Mouse (Mus musculus) midbrain, embryonic 10.5 days (tissue): ENCODE data around the gene Tekt3. TPM values are rescaled to one million over a fixed set of nuclear protein-coding genes. Genes with fewer than 3 reads are reported as not detected.

ENCODE experiments used
- DNase-seq: peaks from one replicate; pipeline ENCODE4 v3.0.0-alpha.2; 2017; ENCODE audit warnings: low spot score
- H3K27ac ChIP-seq: fragments of 300-500 bp; sonication (generic); replicated peaks from 2 replicates; pipeline ENCODE4 v1.5.1; 2016; ENCODE audit warnings: mild to moderate bottlenecking
- H3K27me3 ChIP-seq: fragments of 300-500 bp; sonication (generic); 2 replicates; pipeline ENCODE4 v1.6.1; 2016; ENCODE audit warnings: low read depth, mild to moderate bottlenecking; ENCODE audit not compliant: poor library complexity, severe bottlenecking
- H3K36me3 ChIP-seq: fragments of 300-500 bp; sonication (generic); 2 replicates; pipeline ENCODE4 v1.6.1; 2016; ENCODE audit warnings: mild to moderate bottlenecking, moderate library complexity
- H3K4me1 ChIP-seq: fragments of 300-500 bp; sonication (generic); 2 replicates; pipeline ENCODE4 v1.6.1; 2016
- H3K4me3 ChIP-seq: fragments of 300-500 bp; sonication (generic); 2 replicates; pipeline ENCODE4 v1.5.1; 2016; ENCODE audit warnings: mild to moderate bottlenecking, moderate library complexity
- H3K9me3 ChIP-seq: fragments of 300-500 bp; sonication (generic); replicated peaks from 2 replicates; pipeline ENCODE4 v1.6.1; 2016; ENCODE audit warnings: mild to moderate bottlenecking
- WGBS: fragments of 180-500 bp; shearing (Covaris S2); methylation state at CpG from one replicate; pipeline ENCODE4 v1.1.7; 2016; 5-methylcytosine and 5-hydroxymethylcytosine counted together
- polyA plus RNA-seq: library from polyadenylated mRNA; unstranded; fragments of >200 nt; fragmentation: Nextera tagmentation; extraction: Ambion mirVana; gene quantifications from 2 replicates; pipeline ENCODE4 v1.2.1, GENCODE M21; 2016

Tekt3 gene
- polyA plus RNA-seq, 1 experiment from 2014 or later, result not detected

DNA sequence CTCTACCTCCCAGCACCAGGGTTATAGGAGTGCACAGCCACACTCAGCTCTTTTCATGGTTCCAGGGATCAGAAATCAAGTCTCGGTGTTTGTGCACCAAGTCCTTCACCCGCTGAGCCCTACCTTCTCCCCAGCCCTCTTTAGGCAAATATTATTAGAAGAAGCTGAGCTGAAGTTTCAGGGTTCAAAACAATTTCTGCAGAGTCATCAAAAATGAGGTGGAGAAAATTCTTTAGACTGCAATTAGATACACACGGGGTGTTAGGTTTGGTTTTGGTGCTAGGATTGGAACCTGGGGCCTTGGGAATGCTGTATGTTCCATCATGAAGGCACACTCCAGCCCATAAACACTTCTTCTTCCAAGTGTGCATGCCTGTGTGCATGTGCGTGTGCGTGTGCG, 27.2 kb downstream of the Tekt3 start:
- Histone ChIP-seq H3K36me3 (no peaks in the 10 kb centered on the region), H3K4me3 (no peak overlapping the region), H3K27ac (no peak overlapping the region), H3K9me3 (peaks cover 4% of the 10 kb centered on the region), H3K4me1 (0 out of 2 replicates have a peak, but pooled peaks cover 2% of the 10 kb centered on the region), H3K27me3 (no peaks in the 10 kb centered on the region)
- 84% methylated on average over 6 of the region's 6 CpGs for WGBS
- DNase-seq, result no peak

DNA sequence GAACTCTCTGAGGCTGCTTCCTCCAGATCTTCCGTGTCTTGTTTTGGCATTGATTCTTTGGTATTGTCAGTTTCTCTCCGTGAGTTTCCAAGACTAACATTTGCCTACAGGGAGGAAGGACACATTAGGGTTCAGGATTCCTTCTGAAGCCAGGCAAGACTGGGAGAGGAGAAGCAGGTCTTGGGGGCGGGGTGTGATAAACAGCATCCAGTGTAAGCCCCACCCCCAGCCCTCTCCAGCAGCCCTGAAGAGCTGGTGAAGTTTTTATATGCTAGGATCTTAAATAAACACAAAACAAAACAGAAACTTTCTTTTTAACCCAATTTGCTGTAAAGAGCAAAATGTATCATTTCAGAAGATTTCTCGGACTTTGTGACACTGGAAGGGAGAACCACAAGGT, 28.8 kb downstream of the Tekt3 start:
- Histone ChIP-seq H3K4me1 (0 out of 2 replicates have a peak, but pooled peaks cover 2% of the 10 kb centered on the region), H3K4me3 (no peak overlapping the region), H3K27ac (no peak overlapping the region), H3K9me3 (no peaks in the 10 kb centered on the region), H3K27me3 (no peaks in the 10 kb centered on the region), H3K36me3 (no peaks in the 10 kb centered on the region)
- 59% methylated on average over 4 of the region's 4 CpGs for whole genome bisulfite sequencing
- DNase-seq, result no peak

DNA sequence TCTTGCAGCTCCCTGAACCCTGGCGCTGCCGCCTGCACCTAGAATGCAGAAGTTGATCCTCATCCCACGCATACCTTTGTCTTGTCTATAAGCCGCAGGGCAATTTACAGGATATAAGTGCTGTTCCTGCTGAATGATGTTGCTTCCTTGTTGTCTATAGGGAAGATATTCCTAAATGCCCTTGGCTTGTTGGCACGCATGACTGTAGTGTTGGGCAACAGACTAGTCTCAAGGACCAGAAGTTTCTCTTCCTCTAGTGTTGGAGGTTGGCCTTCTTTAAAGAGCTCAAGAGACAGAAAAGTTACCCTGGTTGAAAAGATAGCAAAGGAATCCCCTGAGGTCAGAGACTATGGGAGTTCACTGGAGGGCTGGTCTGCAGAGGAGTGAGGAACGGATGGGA, 29.5 kb downstream of the Tekt3 start:
- Histone ChIP-seq H3K4me1 (0 out of 2 replicates have a peak, but pooled peaks cover 2% of the 10 kb centered on the region), H3K9me3 (no peaks in the 10 kb centered on the region), H3K27me3 (no peaks in the 10 kb centered on the region), H3K36me3 (no peaks in the 10 kb centered on the region), H3K4me3 (no peak overlapping the region), H3K27ac (no peak overlapping the region)
- DNase-seq, result no peak
- WGBS, result 93% methylated on average over 6 of the region's 6 CpGs

DNA sequence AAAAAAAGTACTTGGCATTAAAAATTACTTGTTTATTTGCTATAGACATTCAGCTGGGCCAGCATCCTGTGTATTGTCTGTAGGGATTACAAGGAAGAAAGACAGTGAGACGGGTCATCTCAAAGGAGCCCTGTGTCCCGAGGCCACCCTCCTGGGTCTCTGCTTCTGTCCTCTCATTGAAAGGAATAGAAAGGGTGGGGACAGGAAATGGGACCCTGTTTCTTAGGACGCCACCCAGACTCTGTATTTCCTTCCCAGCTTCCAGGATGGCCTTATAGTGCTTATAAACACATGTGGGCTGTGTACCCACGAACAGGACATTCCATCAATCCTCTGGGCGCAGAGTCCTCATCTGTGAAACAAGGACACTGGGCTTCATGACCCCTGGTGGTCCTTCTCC, 30.8 kb downstream of the Tekt3 start:
- H3K27me3 ChIP-seq, result no peaks in the 10 kb centered on the region
- no peak overlapping the region for H3K4me3 ChIP-seq
- H3K9me3 ChIP-seq, result no peaks in the 10 kb centered on the region
- no peaks in the 10 kb centered on the region for H3K36me3 ChIP-seq
- 71% methylated on average over 5 of the region's 5 CpGs for WGBS
- 0 out of 2 replicates have a peak, but pooled peaks cover 2% of the 10 kb centered on the region for H3K4me1 ChIP-seq
- no peak overlapping the region for H3K27ac ChIP-seq
- no peak for DNase-seq

DNA sequence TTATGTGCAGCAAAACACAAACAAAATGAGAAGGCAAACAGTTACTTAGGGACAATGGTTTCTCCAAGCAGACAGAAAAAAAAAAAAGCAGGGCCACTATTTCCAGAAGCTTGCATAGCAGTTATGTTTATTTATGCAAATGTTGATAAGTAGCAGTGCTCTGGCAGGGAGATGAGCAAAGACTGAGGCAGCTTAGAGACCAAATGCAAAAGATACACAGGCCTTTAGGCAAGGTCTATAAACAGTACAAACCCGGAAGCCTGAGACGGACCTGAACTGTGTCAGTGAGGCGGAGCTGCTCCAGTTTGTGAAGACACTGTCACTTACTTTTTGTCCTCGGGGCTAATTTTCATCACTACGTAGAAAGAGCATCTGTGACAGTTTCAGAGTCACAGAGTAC, 32.1 kb downstream of the Tekt3 start:
- no peak for DNase-seq
- Histone ChIP-seq H3K4me3 (no peak overlapping the region), H3K4me1 (0 out of 2 replicates have a peak, but pooled peaks cover 2% of the 10 kb centered on the region), H3K9me3 (no peaks in the 10 kb centered on the region), H3K27ac (no peak overlapping the region), H3K27me3 (no peaks in the 10 kb centered on the region), H3K36me3 (no peaks in the 10 kb centered on the region)
- WGBS, result 82% methylated on average over 5 of the region's 5 CpGs

DNA sequence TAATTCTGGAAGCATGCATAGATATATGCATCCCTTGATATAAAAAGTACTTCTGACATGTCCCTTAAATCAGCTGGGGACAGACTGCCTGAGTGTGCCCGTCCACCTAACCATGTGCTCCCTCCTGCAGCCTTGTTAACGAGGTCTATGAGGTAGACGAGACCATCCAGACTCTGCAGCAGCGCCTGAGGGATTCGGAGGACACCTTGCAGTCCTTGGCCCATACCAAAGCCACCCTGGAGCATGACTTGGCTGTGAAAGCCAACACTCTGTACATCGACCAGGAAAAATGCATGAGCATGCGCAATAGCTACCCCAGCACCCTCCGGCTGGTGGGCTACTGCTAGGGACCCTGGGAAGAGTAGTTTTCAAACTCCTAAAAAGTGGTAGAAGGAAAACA, 33.0 kb downstream of the Tekt3 start:
- H3K27me3 ChIP-seq, result no peaks in the 10 kb centered on the region
- H3K4me1 ChIP-seq, result 0 out of 2 replicates have a peak, but pooled peaks cover 2% of the 10 kb centered on the region
- H3K9me3 ChIP-seq, result no peaks in the 10 kb centered on the region
- H3K4me3 ChIP-seq, result no peak overlapping the region
- DNase-seq, result no peak
- WGBS, result 91% methylated on average over 8 of the region's 8 CpGs
- H3K36me3 ChIP-seq, result no peaks in the 10 kb centered on the region
- no peak overlapping the region for H3K27ac ChIP-seq

DNA sequence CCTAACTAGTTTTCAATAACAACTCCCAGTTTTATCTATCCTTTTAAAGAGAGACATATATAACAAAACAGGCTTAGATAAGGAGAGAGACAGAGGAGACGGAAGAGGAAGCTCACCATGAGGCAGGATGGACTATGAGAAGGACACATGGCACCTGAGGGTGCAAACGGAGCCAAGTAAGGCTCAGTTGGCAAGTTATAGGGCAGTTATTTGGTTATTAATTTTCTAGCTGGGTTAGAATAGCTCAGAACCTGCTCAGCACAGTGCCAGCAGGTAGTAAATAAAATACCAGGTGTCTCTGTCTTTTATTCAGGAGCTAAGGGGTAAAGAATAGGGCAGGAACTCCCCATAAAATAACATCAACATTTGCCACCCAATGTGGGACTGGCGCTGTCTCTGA, 36.6 kb downstream of the Tekt3 start:
- WGBS, result 86% methylated on average over 3 of the region's 3 CpGs
- no peak for DNase-seq

DNA sequence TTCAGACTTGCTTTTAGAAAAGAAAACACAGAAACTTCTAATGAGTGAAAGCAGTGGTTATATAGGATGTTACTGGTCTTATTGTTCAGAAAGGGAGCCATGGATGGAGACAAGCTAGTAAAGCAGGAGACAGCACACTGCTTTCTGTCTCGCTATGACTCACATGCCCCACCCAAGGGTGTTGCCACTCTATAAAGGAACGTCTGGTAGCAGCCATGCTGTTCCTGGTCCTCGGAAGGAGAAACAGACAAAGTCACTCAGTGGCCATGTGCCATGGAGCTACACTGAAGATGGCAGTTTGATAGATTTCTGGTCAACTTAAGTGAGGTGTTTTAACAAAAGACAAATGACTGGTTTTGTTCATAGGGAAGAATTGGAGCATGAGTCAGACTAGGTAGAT, 37.9 kb downstream of the Tekt3 start:
- H3K27me3 ChIP-seq, result no peaks in the 10 kb centered on the region
- H3K27ac ChIP-seq, result no peak overlapping the region
- H3K4me3 ChIP-seq, result no peak overlapping the region
- no peaks in the 10 kb centered on the region for H3K36me3 ChIP-seq
- no peak for DNase-seq
- 88% methylated on average over 3 of the region's 3 CpGs for WGBS
- H3K9me3 ChIP-seq, result no peaks in the 10 kb centered on the region
- no peaks in the 10 kb centered on the region for H3K4me1 ChIP-seq

More for the DNA sequence above, 36.6 kb downstream of the Tekt3 start:
- H3K36me3 ChIP-seq, result no peaks in the 10 kb centered on the region
- H3K9me3 ChIP-seq, result no peaks in the 10 kb centered on the region
- no peaks in the 10 kb centered on the region for H3K27me3 ChIP-seq
- no peak overlapping the region for H3K4me3 ChIP-seq
- H3K27ac ChIP-seq, result no peak overlapping the region
- 0 out of 2 replicates have a peak, but pooled peaks cover 2% of the 10 kb centered on the region for H3K4me1 ChIP-seq

DNA sequence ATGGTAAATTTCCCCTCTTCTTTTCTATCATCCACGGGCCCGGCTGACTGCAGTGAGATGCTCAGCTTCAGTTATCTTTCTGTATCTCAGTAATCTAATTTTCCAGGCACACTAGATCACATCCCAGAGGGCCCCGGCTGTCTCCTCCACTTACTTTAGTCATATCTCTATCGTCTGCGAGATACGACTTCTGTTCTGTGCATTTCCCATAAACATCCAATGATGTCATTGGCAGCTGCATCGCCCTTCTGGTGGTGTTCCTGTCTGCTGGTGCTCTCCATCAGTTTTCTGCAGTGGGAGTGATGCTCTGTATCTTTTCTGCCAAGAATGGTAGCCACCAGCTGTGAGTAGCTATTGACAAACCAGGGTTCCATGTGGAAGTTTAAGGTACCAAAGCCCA, 41.8 kb downstream of the Tekt3 start:
- Histone ChIP-seq H3K9me3 (no peaks in the 10 kb centered on the region), H3K4me3 (no peak overlapping the region), H3K27ac (no peak overlapping the region), H3K36me3 (no peaks in the 10 kb centered on the region), H3K27me3 (no peaks in the 10 kb centered on the region), H3K4me1 (no peaks in the 10 kb centered on the region)
- 93% methylated on average over 7 of the region's 7 CpGs for WGBS
- DNase-seq, result no peak

DNA sequence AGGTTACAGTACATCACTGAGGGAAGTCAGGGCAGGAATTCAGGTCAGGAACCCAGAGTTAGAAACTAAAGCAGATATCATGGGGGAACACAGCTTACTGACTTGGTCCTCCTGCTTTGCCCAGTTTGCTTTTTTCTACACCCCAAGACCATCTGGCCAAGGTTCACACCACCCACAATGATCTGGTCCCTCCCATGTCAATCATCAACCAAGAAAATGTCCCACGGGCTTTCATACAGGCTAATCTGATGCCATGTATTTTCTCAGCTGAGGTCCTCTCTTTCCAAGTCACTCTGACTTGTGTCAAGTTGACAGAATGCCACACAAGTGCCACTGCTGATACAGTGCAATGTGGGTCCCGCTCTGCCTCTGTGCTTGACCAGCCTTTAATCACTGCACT, 42.6 kb downstream of the Tekt3 start:
- 88% methylated on average over 2 of the region's 2 CpGs for WGBS
- no peak overlapping the region for H3K27ac ChIP-seq
- H3K4me3 ChIP-seq, result no peak overlapping the region
- H3K4me1 ChIP-seq, result no peaks in the 10 kb centered on the region
- no peaks in the 10 kb centered on the region for H3K9me3 ChIP-seq
- H3K36me3 ChIP-seq, result no peaks in the 10 kb centered on the region
- DNase-seq, result no peak
- no peaks in the 10 kb centered on the region for H3K27me3 ChIP-seq

DNA sequence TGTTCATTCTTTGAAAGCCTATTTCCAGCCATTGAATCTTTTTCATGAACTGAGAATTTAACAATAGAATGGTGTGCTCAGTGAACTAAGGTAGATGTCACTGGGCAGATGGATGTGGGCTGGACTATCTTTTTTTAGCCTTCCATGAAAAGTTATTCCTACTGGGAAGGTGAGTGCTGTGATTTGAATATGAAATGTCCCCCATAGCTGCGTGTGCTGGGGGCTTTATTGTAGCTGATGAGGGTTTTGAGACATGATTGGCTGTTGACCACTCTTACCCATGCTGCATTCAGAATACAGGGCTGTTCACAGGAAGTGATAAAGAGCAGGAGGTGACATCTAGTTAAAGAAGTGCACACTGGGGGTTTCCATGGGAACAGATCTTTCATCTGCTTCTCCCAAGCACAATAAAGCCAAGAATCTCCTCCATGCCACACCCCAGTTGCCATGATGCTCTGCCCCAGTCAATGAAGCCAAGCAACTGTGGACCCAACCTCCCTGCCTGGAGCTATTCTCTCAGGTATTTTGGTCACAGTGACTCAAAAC, 47.8 kb downstream of the Tekt3 start:
- no peak overlapping the region for H3K4me3 ChIP-seq
- no peaks in the 10 kb centered on the region for H3K9me3 ChIP-seq
- no peaks in the 10 kb centered on the region for H3K4me1 ChIP-seq
- no peak for DNase-seq
- H3K27ac ChIP-seq, result no peak overlapping the region
- H3K27me3 ChIP-seq, result no peaks in the 10 kb centered on the region
- WGBS, result 70% methylated on average over 1 of the region's 1 CpGs
- no peaks in the 10 kb centered on the region for H3K36me3 ChIP-seq

DNA sequence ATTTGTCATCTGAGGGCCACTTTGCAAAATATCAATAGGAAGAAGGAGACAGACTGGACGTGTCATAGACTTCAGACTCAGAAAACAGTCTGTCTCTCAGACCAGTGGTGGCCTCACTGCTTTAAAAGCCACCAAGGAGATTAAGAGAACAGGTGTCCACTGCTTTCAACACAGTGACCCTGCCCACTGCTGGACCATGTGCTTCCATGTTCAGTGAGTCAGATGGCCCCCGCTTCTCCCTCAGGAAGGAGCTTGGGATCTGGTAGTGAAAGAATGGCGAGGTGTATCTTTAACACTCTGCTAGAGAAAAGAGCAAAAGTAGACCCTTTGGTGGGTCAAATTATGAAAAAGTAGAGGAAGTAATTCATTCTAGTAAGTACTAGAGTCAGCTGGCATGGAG, 48.9 kb downstream of the Tekt3 start:
- no peak for DNase-seq
- Histone ChIP-seq H3K27ac (no peak overlapping the region), H3K4me3 (no peak overlapping the region), H3K27me3 (no peaks in the 10 kb centered on the region), H3K36me3 (no peaks in the 10 kb centered on the region), H3K4me1 (no peaks in the 10 kb centered on the region), H3K9me3 (no peaks in the 10 kb centered on the region)
- WGBS, result 89% methylated on average over 3 of the region's 3 CpGs

DNA sequence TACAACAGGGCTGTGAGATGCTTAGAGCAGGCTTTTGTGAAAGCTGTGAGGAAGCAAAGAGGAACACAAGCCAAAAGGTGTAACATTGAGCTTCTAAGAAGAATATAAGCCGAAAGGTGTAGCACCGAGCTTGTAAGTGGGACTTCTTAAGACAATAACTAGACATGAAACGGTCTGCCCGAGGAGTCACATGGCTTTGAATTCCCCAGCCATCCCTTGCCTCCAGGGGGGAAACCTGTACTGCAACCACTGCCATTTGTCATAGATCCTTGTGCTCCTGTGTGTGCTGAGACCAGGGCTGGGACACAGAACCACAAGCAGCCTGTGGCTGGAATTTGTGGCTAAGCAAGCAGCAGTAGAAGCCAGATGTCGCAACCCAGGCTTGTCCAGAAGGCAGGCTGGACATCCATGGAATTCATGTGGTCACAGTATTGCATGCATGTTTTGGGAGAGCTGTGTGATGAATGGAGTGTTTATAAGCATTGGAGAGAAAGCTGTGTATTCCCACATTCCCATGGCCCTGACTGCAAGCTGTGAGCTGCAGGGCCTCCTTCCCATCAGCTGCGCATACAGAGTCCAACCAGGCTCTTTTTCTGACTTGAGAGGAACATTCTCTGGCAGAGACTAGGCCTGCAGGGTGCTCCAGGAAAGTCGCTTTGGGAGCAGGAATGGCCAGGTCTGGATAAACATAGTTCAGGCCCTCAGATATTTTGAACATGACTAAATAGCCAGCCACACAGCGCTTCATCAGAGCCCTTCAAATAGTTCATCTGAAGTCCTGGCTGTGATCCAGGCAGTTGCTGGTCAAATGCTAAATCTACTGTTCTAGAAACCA, 53.6 kb downstream of the Tekt3 start:
- Histone ChIP-seq H3K9me3 (no peaks in the 10 kb centered on the region), H3K4me3 (no peak overlapping the region), H3K36me3 (no peaks in the 10 kb centered on the region), H3K27me3 (no peaks in the 10 kb centered on the region), H3K4me1 (no peaks in the 10 kb centered on the region), H3K27ac (no peak overlapping the region)
- WGBS, result 89% methylated on average over 8 of the region's 8 CpGs
- no peak for DNase-seq
